Mouse (Mus musculus) kidney, adult 2 months (tissue): ENCODE measurements at regions not wholly inside any gene's neighbourhood (a gene's known extent, or its start where the extent isn't known, plus 50 kb on each side); places are given as distances from the start of the nearest gene placed in this dataset.

Experiments used
- DNase-seq: peaks from one replicate; pipeline ENCODE4 v3.0.0; 2021
- H3K27ac ChIP-seq: fragments of 200-500 bp; 2 replicates; pipeline ENCODE4 v1.5.1; 2012; ENCODE audit warnings: low read depth, low read length, control low read depth, inconsistent platforms; ENCODE audit not compliant: insufficient read depth
- H3K27me3 ChIP-seq: fragments of 200-500 bp; replicated peaks from 2 replicates; pipeline ENCODE4 v1.6.1; 2012; ENCODE audit warnings: mild to moderate bottlenecking, moderate library complexity, low read length, inconsistent platforms; ENCODE audit not compliant: control insufficient read depth, insufficient read depth
- H3K36me3 ChIP-seq: fragments of 200-500 bp; 2 replicates; pipeline ENCODE4 v1.6.1; 2012; ENCODE audit warnings: mild to moderate bottlenecking, moderate library complexity, low read length, inconsistent platforms; ENCODE audit not compliant: control insufficient read depth, insufficient read depth
- H3K4me1 ChIP-seq: fragments of 200-500 bp; 2 replicates; pipeline ENCODE4 v1.6.1; 2011; ENCODE audit warnings: low read length; ENCODE audit not compliant: control insufficient read depth, insufficient read depth
- H3K4me3 ChIP-seq: fragments of 200-500 bp; 2 replicates; pipeline ENCODE4 v1.5.1; 2011; ENCODE audit warnings: mild to moderate bottlenecking, low read depth, low read length, control low read depth; ENCODE audit not compliant: insufficient read depth
- CTCF ChIP-seq: fragments of 200-500 bp; conservative IDR thresholded peaks from 2 replicates; pipeline ENCODE4 v1.5.1; 2011; ENCODE audit warnings: low read depth, mild to moderate bottlenecking, control low read depth, low read length, moderate library complexity, mixed read lengths; ENCODE audit not compliant: insufficient read depth, insufficient read length
- POLR2A ChIP-seq: fragments of 200-500 bp; IDR thresholded peaks from one replicate; pipeline ENCODE4 v1.6.1; 2011; ENCODE audit warnings: low read depth, low read length, control low read depth
- WGBS: fragments of 180-500 bp; shearing (Covaris S2); methylation state at CpG from one replicate; pipeline ENCODE4 v1.1.7; 2018; 5-methylcytosine and 5-hydroxymethylcytosine counted together

GRCm38 (mm10) chr6:126334258-126334657 is 167.5 kb upstream of the Ntf3 start:
- no peaks in the 10 kb centered on the region for H3K4me1 ChIP-seq
- H3K4me3 ChIP-seq, result no peak overlapping the region
- no peak for TF ChIP-seq CTCF
- no peak for TF ChIP-seq POLR2A
- DNase-seq, result no peak
- no peak overlapping the region for H3K27ac ChIP-seq
- H3K36me3 ChIP-seq, result no peaks in the 10 kb centered on the region
- WGBS, result 70% methylated on average over 8 of the region's 8 CpGs
- no peaks in the 10 kb centered on the region for H3K27me3 ChIP-seq

- WGBS, result 76% methylated on average over 2 of the region's 2 CpGs
- no peaks in the 10 kb centered on the region for H3K4me1 ChIP-seq
- no peaks in the 10 kb centered on the region for H3K27me3 ChIP-seq
- no peak for TF ChIP-seq POLR2A
- no peak for TF ChIP-seq CTCF
- H3K36me3 ChIP-seq, result no peaks in the 10 kb centered on the region
- no peak for DNase-seq
- no peak overlapping the region for H3K27ac ChIP-seq
- H3K4me3 ChIP-seq, result no peak overlapping the region
These were observed 160.5 kb upstream of the Ntf3 start for GRCm38 (mm10) chr6:126327187-126327586.

DNA sequence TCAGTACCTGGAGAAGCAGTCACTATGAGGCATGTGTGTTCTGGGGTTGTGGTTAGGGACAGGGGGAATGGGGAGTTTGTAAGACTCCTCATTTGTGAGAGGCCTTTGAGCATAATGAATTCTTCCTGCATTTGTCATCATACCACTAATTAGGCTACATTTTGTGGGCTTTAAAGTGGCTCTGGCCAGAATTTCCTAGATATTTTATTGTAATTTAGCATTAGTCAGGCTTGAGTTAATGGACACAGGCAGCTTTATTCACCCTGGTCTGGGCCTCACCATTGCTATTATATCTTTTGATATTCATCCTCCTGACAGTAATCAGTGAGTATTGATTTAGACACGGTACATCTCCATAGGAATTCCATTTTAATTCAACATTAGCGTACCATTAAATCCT is 151.8 kb upstream of the Ntf3 start:
- no peak for DNase-seq
- H3K27me3 ChIP-seq, result no peaks in the 10 kb centered on the region
- 91% methylated on average over 2 of the region's 2 CpGs for WGBS
- no peak overlapping the region for H3K27ac ChIP-seq
- H3K4me1 ChIP-seq, result no peaks in the 10 kb centered on the region
- no peak for TF ChIP-seq CTCF
- no peak for TF ChIP-seq POLR2A
- no peak overlapping the region for H3K4me3 ChIP-seq
- H3K36me3 ChIP-seq, result no peaks in the 10 kb centered on the region

DNA sequence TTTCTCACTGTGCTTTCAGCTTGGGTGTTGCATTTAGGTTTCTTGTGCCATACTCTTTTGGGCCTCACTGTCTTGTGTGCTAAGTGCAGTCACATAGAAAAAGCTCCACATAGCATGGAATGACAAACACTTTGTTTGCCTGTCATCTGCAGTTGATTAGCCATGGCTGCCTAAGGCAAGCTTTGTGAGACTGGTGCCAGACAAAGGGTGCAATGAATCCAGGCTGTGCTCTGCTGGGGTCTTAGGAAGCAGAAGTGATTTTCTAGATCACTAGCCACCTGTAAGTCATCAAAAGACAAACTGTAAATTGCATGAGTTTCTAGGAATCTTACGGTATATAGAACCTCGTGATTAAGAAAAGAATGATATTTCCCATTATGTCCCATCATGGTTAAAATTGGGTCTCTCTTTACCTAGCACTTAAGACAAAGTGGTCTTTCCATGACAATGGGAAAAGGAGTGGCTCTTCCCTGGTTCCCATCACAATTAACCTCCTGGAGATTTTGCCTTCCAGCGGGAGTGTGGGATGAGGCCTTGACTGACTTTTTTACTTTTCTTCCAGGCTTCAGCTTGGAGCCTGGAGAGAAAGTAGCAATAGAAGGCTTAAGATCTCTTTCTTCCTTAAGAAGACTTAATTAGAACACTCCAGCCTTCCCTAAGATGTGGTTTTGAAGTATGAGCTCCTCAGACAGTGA is 144.2 kb upstream of the Ntf3 start:
- H3K27ac ChIP-seq, result no peak overlapping the region
- DNase-seq, result no peak
- TF ChIP-seq POLR2A (no peak), CTCF (no peak)
- WGBS, result 85% methylated on average over 3 of the region's 3 CpGs
- no peaks in the 10 kb centered on the region for H3K27me3 ChIP-seq
- H3K4me3 ChIP-seq, result no peak overlapping the region
- no peaks in the 10 kb centered on the region for H3K4me1 ChIP-seq
- no peaks in the 10 kb centered on the region for H3K36me3 ChIP-seq

GRCm38 (mm10) chr6:126303086-126303485 is 136.4 kb upstream of the Ntf3 start:
- Histone ChIP-seq H3K36me3 (no peaks in the 10 kb centered on the region), H3K4me3 (no peak overlapping the region), H3K27ac (no peak overlapping the region), H3K27me3 (no peaks in the 10 kb centered on the region; the same call in 1 of the 2 replicates), H3K4me1 (no peaks in the 10 kb centered on the region)
- DNase-seq, result no peak
- TF ChIP-seq POLR2A, result no peak
- no peak for TF ChIP-seq CTCF
- WGBS, result 57% methylated on average over 3 of the region's 3 CpGs

GRCm38 (mm10) chr6:126291581-126291980 is 124.9 kb upstream of the Ntf3 start:
- H3K27me3 ChIP-seq, result no peaks in the 10 kb centered on the region
- H3K4me1 ChIP-seq, result no peaks in the 10 kb centered on the region
- no peak overlapping the region for H3K4me3 ChIP-seq
- no peak overlapping the region for H3K27ac ChIP-seq
- DNase-seq, result no peak
- no peaks in the 10 kb centered on the region for H3K36me3 ChIP-seq
- no peak for TF ChIP-seq CTCF
- TF ChIP-seq POLR2A, result no peak
- WGBS, result 72% methylated on average over 2 of the region's 2 CpGs

DNA sequence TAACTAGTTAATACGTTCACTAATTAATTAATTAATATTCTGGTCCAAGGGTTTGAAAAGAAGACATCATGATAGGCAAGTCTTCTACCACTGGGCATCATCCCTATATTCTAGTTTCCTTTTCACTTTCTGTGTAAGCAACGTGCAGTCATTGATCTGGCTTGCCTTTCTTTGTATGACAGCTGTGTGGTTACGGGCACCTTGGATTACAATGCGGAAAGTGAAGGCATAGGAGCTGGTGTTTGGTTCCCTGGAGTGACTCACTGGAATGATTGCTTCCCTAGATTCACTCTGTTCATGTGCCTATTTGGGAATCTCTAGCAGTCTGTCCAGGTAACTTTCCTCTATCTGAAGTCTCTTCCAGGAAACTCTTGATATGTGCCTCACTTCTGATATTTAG is 120.5 kb upstream of the Ntf3 start:
- no peak for TF ChIP-seq POLR2A
- TF ChIP-seq CTCF, result no peak
- 82% methylated on average over 4 of the region's 4 CpGs for WGBS
- DNase-seq, result no peak
- no peak overlapping the region for H3K27ac ChIP-seq
- H3K4me3 ChIP-seq, result no peak overlapping the region
- no peaks in the 10 kb centered on the region for H3K4me1 ChIP-seq
- no peaks in the 10 kb centered on the region for H3K36me3 ChIP-seq
- no peaks in the 10 kb centered on the region for H3K27me3 ChIP-seq
